Mouse (Mus musculus): ENCODE data around the gene Ccdc85a. TPM values are rescaled to one million over a fixed set of nuclear protein-coding genes. Genes with fewer than 3 reads are reported as not detected.

Gene Ccdc85a
- under 0.01 TPM in 1 of 2 replicates, not detected in the other for total RNA-seq (2014; rRNA removed)
- polyA plus RNA-seq (2012; rRNA removed): not detected in 2 replicates

DNA sequence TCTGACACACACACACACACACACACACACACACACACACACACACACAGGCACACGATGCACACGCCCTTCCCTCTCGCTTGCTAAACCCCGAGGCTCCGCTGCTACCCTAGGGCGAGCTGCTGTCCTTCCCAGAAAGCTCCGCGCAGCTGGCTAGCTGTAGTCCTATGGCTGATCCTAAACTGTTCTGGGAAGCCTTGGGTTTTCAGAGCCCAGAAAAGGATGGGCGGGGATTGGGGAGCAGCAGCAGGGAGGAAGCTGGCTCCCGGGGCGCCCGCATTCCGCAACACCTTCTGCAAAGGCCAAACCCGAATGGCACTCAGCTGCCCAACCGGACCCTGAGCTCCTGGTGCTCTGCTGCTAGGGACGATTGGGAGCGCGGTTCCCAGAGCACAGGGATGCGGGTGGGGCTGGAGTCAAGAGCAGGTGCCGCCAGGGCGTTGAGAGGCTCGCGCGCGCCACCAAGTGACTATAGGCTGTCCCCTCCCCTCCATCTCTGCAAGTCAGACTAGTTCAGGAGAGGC is at the start of gene Ccdc85a:
TSS of gene Ccdc85a (minus strand) at position 414 of the 524 bp plus-strand sequence.
- H3K4me3 ChIP-seq (ENCODE audit: insufficient read depth, low read depth, low read length): peak within 1 kb of the TSS; percentile 1; the same call in 1 of the 2 replicates
- H3K27me3 ChIP-seq (ENCODE audit: control insufficient read depth, insufficient read depth, low read length): peaks cover 9% of the 10 kb centered on the region
- WGBS: 1% methylated on average over 25 of the region's 25 CpGs
- no peaks in the 10 kb centered on the region for H3K36me3 ChIP-seq (ENCODE audit: control insufficient read depth, insufficient read depth, low read length)
- DNase-seq (ENCODE audit: extremely low read depth, low read depth, low spot score): peak; percentile 12
- no peak within 1 kb of the TSS for H3K27ac ChIP-seq (replicated peaks; ENCODE audit: insufficient read depth, low read depth, low read length)
- no peak within 1 kb of the TSS for H3K9ac ChIP-seq (ENCODE audit: low read depth, low read length)
- H3K79me2 ChIP-seq (ENCODE audit: control insufficient read depth, insufficient read depth, low read length): no peaks in the 10 kb centered on the region
- H3K4me1 ChIP-seq (ENCODE audit: control insufficient read depth, insufficient read depth, low read length): no peaks in the 10 kb centered on the region
- peak; percentile 60 for TF ChIP-seq CTCF (IDR thresholded peaks at IDR 0.05; ENCODE audit: low read depth, low read length)
- TF ChIP-seq POLR2A (IDR thresholded peaks at IDR 0.05; ENCODE audit: extremely low read depth, insufficient read depth, low read length): no peak

DNA sequence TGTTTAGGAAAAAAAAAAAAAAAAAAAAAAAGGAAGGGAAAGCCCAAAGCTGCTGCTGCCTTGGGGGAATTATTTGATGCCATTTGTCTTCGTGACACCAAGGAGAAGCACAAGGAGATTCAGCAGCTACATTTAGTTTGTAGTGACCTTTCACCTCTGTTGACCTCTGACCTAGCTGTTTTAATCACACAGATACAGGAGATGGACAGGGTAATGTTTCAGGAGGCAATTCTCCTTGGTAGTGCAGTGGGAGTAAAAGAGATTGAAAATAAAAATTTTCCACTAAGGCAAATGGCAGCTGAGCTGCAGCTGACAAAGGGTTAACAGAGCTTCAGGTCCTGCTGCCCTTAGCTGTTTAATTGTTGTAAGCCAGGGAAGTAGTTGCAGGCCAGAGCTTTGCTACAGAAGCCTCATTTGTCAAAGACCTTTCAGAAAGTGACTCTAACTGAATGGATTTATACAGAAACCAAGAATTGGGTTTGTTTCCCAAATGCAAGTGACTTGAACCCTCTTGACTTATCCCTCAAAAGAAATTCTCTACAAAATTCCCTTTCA is 49.5 kb upstream of the Ccdc85a start:
- no peak overlapping the region for H3K4me3 ChIP-seq (ENCODE audit: insufficient read depth, low read depth, low read length)
- TF ChIP-seq CTCF (IDR thresholded peaks at IDR 0.05; ENCODE audit: low read depth, low read length) (no peak), POLR2A (IDR thresholded peaks at IDR 0.05; ENCODE audit: extremely low read depth, insufficient read depth, low read length) (no peak)
- no peaks in the 10 kb centered on the region for H3K36me3 ChIP-seq (ENCODE audit: control insufficient read depth, insufficient read depth, low read length)
- no peak overlapping the region for H3K27ac ChIP-seq (replicated peaks; ENCODE audit: insufficient read depth, low read depth, low read length)
- no peaks in the 10 kb centered on the region for H3K4me1 ChIP-seq (ENCODE audit: control insufficient read depth, insufficient read depth, low read length)
- no peaks in the 10 kb centered on the region for H3K27me3 ChIP-seq (ENCODE audit: control insufficient read depth, insufficient read depth, low read length)
- H3K9ac ChIP-seq (ENCODE audit: low read depth, low read length): no peak overlapping the region
- H3K79me2 ChIP-seq (ENCODE audit: control insufficient read depth, insufficient read depth, low read length): no peaks in the 10 kb centered on the region
- no peak for DNase-seq (ENCODE audit: extremely low read depth, low read depth, low spot score)
- WGBS: 89% methylated on average over 1 of the region's 1 CpGs

DNA sequence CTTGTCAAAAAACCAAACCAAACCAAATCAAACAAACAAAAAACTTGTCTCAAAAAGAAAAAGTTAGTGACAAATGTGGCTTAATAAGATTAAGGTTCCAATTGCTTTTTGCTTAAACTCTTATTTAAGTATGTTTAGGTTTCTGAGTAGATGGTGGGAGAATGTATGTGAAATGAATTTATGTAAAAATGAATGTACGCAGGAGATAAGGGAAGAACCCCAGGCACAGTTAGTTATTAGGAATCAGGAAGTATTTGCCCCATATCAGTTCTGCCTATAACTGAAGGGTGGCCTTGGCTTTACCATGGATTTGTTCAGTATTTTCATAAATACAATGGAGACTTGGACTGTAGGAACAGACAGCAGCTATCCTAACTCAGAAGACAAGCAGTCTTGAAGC is 49.0 kb upstream of the Ccdc85a start:
- Histone ChIP-seq H3K79me2 (ENCODE audit: control insufficient read depth, insufficient read depth, low read length) (no peaks in the 10 kb centered on the region), H3K36me3 (ENCODE audit: control insufficient read depth, insufficient read depth, low read length) (no peaks in the 10 kb centered on the region), H3K4me3 (ENCODE audit: insufficient read depth, low read depth, low read length) (no peak overlapping the region), H3K4me1 (ENCODE audit: control insufficient read depth, insufficient read depth, low read length) (no peaks in the 10 kb centered on the region), H3K9ac (ENCODE audit: low read depth, low read length) (no peak overlapping the region), H3K27me3 (ENCODE audit: control insufficient read depth, insufficient read depth, low read length) (no peaks in the 10 kb centered on the region), H3K27ac (replicated peaks; ENCODE audit: insufficient read depth, low read depth, low read length) (no peak overlapping the region)
- no peak for DNase-seq (ENCODE audit: extremely low read depth, low read depth, low spot score)
- WGBS: 98% methylated on average over 1 of the region's 1 CpGs
- TF ChIP-seq POLR2A (IDR thresholded peaks at IDR 0.05; ENCODE audit: extremely low read depth, insufficient read depth, low read length) (no peak), CTCF (IDR thresholded peaks at IDR 0.05; ENCODE audit: low read depth, low read length) (no peak)

DNA sequence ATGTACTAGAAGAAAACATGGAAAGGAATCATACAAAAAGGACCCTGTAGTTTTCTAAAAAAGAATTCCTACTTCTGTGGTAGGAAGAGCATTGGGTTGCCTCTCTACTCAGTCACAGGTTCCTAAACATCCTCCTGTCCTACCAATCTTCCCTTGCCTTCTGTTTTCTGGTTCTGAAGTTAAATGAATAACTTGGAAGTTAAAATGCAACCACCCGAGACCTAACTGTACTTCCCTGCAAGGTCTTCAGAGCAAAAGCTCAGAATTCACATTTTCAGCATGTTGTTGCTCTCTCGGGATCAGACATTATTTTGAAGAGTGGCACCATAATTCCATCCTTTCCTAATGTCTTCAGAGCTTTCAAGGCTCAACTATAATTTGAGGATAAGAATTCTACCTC is 46.6 kb upstream of the Ccdc85a start:
- no peak overlapping the region for H3K27ac ChIP-seq (replicated peaks; ENCODE audit: insufficient read depth, low read depth, low read length)
- H3K36me3 ChIP-seq (ENCODE audit: control insufficient read depth, insufficient read depth, low read length): no peaks in the 10 kb centered on the region
- no peak overlapping the region for H3K9ac ChIP-seq (ENCODE audit: low read depth, low read length)
- no peaks in the 10 kb centered on the region for H3K27me3 ChIP-seq (ENCODE audit: control insufficient read depth, insufficient read depth, low read length)
- WGBS: 47% methylated on average over 2 of the region's 2 CpGs
- no peak overlapping the region for H3K4me3 ChIP-seq (ENCODE audit: insufficient read depth, low read depth, low read length)
- H3K4me1 ChIP-seq (ENCODE audit: control insufficient read depth, insufficient read depth, low read length): no peaks in the 10 kb centered on the region
- no peak for DNase-seq (ENCODE audit: extremely low read depth, low read depth, low spot score)
- H3K79me2 ChIP-seq (ENCODE audit: control insufficient read depth, insufficient read depth, low read length): no peaks in the 10 kb centered on the region
- TF ChIP-seq POLR2A (IDR thresholded peaks at IDR 0.05; ENCODE audit: extremely low read depth, insufficient read depth, low read length): no peak
- TF ChIP-seq CTCF (IDR thresholded peaks at IDR 0.05; ENCODE audit: low read depth, low read length): no peak

DNA sequence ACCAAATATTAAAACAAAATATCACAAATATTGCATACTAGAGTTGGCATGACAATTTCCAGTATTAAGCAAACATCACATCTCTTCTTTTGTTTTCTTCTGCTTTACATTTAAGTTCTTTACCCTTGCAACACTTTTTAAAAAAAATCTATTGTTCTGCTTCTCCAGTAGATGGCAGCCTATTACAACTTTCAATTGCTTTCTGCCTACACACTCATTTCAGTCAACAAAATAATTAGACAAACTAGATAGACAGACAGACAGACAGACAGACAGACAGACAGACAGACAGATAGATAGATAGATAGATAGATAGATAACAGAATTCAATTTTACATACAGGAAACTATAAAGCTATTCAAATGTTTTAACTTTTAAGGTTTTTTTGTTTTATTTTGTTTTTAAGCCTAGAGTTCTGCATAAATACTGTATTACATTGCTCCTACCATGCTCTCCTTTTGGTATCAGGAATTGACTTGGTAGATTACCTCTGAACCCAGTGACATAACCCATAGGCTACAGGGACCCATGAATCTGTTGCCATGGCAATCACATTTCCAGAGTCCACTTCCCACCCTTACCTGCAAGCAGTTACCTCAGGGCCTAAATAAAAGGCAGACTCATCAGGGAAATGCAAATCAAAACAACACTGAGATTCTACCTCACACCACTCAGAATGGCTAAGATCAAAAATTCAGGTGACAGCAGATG is 26.8 kb upstream of the Ccdc85a start:
- Histone ChIP-seq H3K27ac (replicated peaks; ENCODE audit: insufficient read depth, low read depth, low read length) (no peak overlapping the region), H3K4me3 (ENCODE audit: insufficient read depth, low read depth, low read length) (no peak overlapping the region), H3K4me1 (ENCODE audit: control insufficient read depth, insufficient read depth, low read length) (no peaks in the 10 kb centered on the region), H3K36me3 (ENCODE audit: control insufficient read depth, insufficient read depth, low read length) (no peaks in the 10 kb centered on the region), H3K27me3 (ENCODE audit: control insufficient read depth, insufficient read depth, low read length) (no peaks in the 10 kb centered on the region), H3K9ac (ENCODE audit: low read depth, low read length) (no peak overlapping the region), H3K79me2 (ENCODE audit: control insufficient read depth, insufficient read depth, low read length) (no peaks in the 10 kb centered on the region)
- DNase-seq (ENCODE audit: extremely low read depth, low read depth, low spot score): peak; percentile 40
- peak; percentile 40 for TF ChIP-seq CTCF (IDR thresholded peaks at IDR 0.05; ENCODE audit: low read depth, low read length)
- no peak for TF ChIP-seq POLR2A (IDR thresholded peaks at IDR 0.05; ENCODE audit: extremely low read depth, insufficient read depth, low read length)
